Mouse (Mus musculus) liver, embryonic 14 days (tissue): Measurements from ENCODE around the gene Hist1h2bl. TPM values are rescaled to one million over a fixed set of nuclear protein-coding genes. Genes with fewer than 3 reads are reported as not detected.

ENCODE experiments used
- polyA plus RNA-seq: library from polyadenylated mRNA; depleted of rRNA; stranded (reverse); fragments of >200 nt; gene quantifications from 2 replicates; pipeline ENCODE4 v1.2.3, GENCODE M21; 2012; rRNA removed

The Hist1h2bl gene
- 14.6 and 15.9 TPM in 2 replicates for polyA plus RNA-seq

DNA sequence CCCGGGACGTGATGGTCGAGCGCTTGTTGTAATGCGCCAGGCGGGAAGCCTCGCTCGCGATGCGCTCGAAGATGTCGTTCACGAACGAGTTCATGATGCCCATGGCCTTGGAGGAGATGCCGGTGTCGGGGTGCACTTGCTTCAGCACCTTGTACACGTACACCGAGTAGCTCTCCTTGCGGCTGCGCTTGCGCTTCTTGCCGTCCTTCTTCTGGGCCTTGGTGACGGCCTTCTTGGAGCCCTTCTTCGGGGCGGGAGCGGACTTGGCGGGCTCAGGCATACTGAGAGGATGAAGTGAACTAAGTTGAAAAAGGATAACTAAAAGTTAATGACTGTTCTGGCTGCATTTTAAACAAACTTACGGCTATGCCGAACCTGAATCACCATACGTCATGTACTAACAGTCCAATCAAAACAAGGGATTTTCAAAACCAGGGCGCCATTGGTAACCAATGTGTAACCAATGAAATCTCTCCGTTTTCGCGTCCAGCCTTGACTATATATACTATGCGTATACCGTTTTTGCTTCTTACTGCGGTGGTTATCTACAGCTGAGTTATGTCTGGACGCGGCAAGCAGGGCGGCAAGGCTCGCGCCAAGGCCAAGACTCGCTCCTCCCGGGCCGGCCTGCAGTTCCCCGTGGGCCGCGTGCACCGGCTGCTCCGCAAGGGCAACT lies at the start of gene Hist1h2bl, which contains the start of gene Hist1h2ai:
Hist1h2bl (minus strand) TSS at position 280 of the 676 bp plus-strand sequence.
Hist1h2ai (plus strand) TSS at position 559 of the 676 bp plus-strand sequence.

DNA sequence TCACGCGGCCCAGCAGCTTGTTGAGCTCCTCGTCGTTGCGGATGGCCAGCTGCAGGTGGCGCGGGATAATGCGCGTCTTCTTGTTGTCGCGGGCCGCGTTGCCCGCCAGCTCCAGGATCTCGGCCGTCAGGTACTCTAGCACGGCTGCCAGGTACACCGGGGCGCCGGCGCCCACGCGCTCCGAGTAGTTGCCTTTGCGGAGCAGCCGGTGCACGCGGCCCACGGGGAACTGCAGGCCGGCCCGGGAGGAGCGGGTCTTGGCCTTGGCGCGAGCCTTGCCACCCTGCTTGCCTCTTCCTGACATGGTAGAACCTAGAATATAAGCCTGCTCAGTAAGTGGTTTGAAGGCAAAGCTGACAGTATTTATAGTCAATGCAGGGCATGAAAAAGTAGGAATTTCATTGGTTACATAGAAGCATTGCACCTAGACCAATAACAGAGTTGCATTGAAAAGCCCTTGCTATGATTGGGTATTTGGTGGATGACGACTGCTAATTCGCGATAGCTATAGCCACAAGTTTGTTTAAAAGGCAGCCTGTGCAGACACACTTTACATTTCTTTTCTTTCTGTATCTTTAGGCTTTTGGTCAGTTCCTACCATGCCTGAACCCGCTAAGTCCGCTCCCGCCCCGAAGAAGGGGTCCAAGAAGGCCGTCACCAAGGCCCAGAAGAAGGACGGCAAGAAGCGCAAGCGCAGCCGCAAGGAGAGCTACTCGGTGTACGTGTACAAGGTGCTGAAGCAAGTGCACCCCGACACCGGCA lies 37.8 kb upstream of the Hist1h2bl start, which contains the start of the genes Hist1h2ak and Hist1h2bn:
Hist1h2ak (minus strand) TSS at position 304 of the 762 bp plus-strand sequence.
Hist1h2bn (plus strand) TSS at position 600 of the 762 bp plus-strand sequence.

DNA sequence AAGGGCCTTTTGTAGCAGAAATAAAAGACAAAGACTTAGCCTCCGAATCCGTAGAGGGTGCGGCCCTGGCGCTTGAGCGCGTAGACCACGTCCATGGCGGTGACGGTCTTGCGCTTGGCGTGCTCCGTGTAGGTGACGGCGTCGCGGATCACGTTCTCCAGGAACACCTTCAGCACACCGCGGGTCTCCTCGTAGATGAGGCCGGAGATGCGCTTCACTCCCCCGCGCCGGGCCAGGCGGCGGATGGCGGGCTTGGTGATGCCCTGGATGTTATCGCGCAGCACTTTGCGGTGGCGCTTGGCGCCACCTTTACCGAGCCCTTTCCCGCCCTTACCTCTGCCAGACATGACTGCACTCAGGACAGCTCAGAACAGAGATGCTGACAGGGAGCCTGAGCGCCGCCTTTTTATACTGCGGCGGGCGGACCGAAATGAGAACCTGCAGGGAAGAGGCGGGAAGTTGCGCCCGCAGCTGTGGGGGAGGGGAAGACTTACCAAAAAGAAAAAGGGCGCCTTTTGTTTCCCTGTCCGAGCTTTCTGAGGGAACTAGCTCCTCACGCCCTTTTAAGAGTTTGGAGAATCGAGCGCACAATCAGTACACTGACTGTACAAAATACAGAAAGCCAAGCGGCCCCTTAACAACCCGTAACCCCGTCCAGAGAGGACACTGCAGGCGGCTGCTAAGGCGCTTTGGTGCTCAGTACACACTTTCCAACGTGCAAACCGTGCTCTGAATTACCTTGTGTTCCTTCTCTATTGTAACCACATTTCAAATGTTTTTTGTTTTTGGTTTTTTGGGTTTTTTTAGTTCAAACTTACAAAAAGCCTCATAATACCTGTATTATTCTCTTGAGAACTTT lies 34.4 kb upstream of the Hist1h2bl start, which contains the start of gene Hist1h4k:
Hist1h4k (minus strand) TSS at position 347 of the 859 bp plus-strand sequence.

DNA sequence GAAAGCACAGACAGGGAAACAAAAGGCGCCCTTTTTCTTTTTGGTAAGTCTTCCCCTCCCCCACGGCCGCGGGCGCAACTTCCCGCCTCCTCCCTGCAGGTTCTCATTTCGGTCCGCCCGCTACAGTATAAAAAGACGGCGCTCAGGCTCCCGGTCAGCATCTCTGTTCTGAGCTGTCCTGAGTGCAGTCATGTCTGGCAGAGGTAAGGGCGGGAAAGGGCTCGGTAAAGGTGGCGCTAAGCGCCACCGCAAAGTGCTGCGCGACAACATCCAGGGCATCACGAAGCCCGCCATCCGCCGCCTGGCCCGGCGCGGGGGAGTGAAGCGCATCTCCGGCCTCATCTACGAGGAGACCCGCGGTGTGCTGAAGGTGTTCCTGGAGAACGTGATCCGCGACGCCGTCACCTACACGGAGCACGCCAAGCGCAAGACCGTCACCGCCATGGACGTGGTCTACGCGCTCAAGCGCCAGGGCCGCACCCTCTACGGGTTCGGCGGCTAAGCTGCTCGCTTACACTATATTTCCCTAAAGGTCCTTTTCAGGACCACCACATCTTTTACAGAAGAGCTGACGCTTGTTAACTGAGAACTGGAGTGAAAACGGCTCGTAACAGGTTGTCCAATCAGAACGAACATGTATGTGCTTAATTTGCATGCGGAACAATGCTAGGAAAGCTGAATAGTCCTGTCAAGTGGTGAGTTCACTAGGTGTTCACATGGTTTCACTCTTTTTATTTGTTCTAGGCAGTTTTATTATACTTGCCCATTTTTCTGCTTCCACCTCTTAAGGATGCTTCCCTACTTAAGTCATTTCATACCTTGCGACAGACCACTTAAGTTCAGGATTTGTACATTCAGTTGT lies 19.2 kb upstream of the Hist1h2bl start, which contains the start of gene Hist1h4j:
Hist1h4j (plus strand) TSS at position 159 of the 862 bp plus-strand sequence.

DNA sequence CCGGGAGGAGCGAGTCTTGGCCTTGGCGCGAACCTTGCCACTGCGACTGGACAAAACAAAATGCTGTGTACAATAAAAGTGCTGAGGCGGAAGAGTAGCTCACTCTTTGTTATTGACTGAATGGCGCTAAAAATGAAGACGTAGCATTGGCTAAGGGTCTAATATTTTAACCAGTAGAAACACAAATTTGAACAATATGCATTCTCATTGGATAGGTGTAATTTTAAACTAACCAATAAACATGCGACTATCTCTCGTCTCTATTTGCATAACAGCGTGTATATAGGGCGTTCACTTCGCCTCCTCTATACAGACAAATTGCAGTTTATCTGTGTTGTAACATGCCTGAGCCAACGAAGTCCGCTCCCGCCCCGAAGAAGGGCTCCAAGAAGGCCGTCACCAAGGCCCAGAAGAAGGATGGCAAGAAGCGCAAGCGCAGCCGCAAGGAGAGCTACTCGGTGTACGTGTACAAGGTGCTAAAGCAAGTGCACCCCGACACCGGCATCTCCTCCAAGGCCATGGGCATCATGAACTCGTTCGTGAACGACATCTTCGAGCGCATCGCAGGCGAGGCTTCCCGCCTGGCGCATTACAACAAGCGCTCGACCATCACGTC lies 5.9 kb upstream of the Hist1h2bl start, which contains the start of gene Hist1h2bm:
Hist1h2bm (plus strand) TSS at position 288 of the 616 bp plus-strand sequence.

DNA sequence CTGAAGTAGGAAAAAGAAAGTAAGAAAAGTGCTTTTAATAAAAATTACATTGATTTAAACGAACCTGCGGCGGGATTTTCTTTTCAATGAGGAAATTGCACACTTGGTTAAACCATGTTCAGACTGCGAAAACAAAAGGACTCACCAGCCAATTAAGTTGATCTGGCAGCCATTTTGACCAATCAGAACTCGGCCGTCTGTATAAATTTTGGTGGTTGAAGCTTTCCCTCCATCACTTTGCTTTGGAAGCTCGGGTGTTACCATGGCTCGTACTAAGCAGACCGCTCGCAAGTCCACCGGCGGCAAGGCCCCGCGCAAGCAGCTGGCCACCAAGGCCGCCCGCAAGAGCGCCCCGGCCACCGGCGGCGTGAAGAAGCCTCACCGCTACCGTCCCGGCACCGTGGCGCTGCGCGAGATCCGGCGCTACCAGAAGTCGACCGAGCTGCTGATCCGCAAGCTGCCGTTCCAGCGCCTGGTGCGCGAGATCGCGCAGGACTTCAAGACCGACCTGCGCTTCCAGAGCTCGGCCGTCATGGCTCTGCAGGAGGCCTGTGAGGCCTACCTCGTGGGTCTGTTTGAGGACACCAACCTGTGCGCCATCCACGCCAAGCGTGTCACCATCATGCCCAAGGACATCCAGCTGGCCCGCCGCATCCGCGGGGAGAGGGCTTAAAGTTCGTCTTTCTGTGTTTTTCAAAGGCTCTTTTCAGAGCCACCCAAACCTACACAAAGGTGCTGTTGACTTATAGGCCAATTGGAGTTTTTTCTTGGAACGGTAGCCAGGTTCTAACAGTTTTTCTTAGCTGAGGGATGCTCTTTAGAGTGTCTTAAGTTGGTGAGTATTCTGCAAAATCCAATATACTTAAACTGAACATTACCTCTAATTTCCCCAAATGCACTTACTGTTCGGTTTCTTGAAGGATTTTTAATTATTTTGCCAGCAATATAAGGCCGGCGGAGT lies 1.7 kb upstream of the Hist1h2bl start, which contains the start of gene Hist1h3h:
Hist1h3h (plus strand) TSS at position 263 of the 961 bp plus-strand sequence.

DNA sequence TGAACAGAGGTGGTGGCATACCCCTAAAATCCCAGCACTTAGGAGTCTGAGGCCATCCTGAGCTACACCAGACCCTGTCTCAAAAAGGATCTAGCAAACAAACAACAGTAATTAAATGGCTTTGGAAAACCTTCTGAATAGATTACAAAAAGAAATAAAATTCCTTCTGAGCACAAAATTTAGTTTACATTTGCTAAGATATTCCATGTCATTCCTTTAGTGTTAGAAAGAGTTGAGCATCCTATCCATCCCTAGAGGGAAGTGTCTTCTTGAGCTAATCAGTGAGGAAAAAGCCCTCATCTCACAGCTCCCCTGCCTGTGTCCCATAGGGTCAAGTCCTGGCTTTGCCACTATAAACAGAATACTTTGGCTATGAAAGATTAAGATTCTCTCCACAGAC lies 18.1 kb downstream of the Hist1h2bl start, which contains the start of gene Olfr1359:
Olfr1359 (plus strand) TSS at position 301 of the 400 bp plus-strand sequence.

DNA sequence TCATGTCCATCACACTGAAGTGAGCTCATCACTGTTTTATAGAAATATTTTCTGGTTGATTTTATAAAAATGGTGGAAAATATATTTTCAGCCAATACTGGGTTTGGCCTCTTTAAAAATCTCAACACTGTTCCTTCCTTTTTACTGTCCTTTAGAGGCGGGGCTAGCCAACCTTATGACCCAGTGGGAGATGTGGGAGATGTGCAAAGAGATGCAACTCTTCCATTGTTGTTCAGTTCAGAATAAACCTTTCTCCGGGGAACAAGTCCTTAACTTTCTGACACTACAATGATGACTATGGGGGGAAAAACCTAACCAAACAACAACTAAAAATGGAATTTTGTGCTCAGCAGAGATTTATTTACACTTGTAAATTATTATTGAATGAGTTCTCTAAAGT lies 38.6 kb downstream of the Hist1h2bl start, which contains the start of gene Olfr1360:
Olfr1360 (minus strand) TSS at position 101 of the 400 bp plus-strand sequence.

Other genes starting within 250 kb of the Hist1h2bl start
- gene Nkapl, start 247.6 kb downstream of the Hist1h2bl start, polyA plus RNA-seq, result 0.27 and 0.31 TPM in 2 replicates
- 0.17 and 0.21 TPM in 2 replicates for gene Zkscan4, start 237.2 kb downstream of the Hist1h2bl start, polyA plus RNA-seq
- not detected in 2 replicates for gene Gm10065, start 236.7 kb downstream of the Hist1h2bl start, polyA plus RNA-seq
- gene AK157302, start 220.9 kb downstream of the Hist1h2bl start, polyA plus RNA-seq, result 0.60 and 0.98 TPM in 2 replicates
- 5.1 and 7.4 TPM in 2 replicates for gene Gm11273, start 214.7 kb downstream of the Hist1h2bl start, polyA plus RNA-seq
- gene Zkscan8, start 185.0 kb downstream of the Hist1h2bl start, polyA plus RNA-seq, result 2.0 and 2.2 TPM in 2 replicates
- gene Olfr1366, start 173.3 kb downstream of the Hist1h2bl start, polyA plus RNA-seq, result not detected in 2 replicates
- gene Olfr1535, start 156.2 kb downstream of the Hist1h2bl start, polyA plus RNA-seq, result not detected in 2 replicates
- gene Olfr1364, start 134.4 kb downstream of the Hist1h2bl start, polyA plus RNA-seq, result not detected in 2 replicates
- not detected in 2 replicates for gene Olfr1362, start 102.1 kb downstream of the Hist1h2bl start, polyA plus RNA-seq
- gene Olfr11, start 73.6 kb downstream of the Hist1h2bl start, polyA plus RNA-seq, result not detected in 2 replicates
- not detected in 2 replicates for gene Olfr1361, start 52.8 kb downstream of the Hist1h2bl start, polyA plus RNA-seq
- gene Olfr1360, start 38.7 kb downstream of the Hist1h2bl start, polyA plus RNA-seq, result not detected in 2 replicates
- gene Olfr1359, start 18.0 kb downstream of the Hist1h2bl start, polyA plus RNA-seq, result not detected in 2 replicates
- 6.1 and 8.0 TPM in 2 replicates for gene Hist1h2ai, start 279 bp upstream of the Hist1h2bl start, polyA plus RNA-seq
- gene Hist1h3h, start 1.5 kb upstream of the Hist1h2bl start, polyA plus RNA-seq, result 25.6 and 32.9 TPM in 2 replicates
- 17.9 and 18.0 TPM in 2 replicates for gene Hist1h2bm, start 5.9 kb upstream of the Hist1h2bl start, polyA plus RNA-seq
- 31.8 and 33.2 TPM in 2 replicates for gene Hist1h4j, start 18.9 kb upstream of the Hist1h2bl start, polyA plus RNA-seq
- 30.3 and 35.2 TPM in 2 replicates for gene Hist1h4k, start 34.4 kb upstream of the Hist1h2bl start, polyA plus RNA-seq
- 49.3 and 52.1 TPM in 2 replicates for gene Hist1h2ak, start 37.7 kb upstream of the Hist1h2bl start, polyA plus RNA-seq
- gene Hist1h2bn, start 38.0 kb upstream of the Hist1h2bl start, polyA plus RNA-seq, result 15.9 and 19.2 TPM in 2 replicates
- 9.7 and 11.9 TPM in 2 replicates for gene Hist1h1b, start 64.5 kb upstream of the Hist1h2bl start, polyA plus RNA-seq
- gene Hist1h3i, start 67.2 kb upstream of the Hist1h2bl start, polyA plus RNA-seq, result 30.9 and 33.6 TPM in 2 replicates
- gene Hist1h2an, start 71.1 kb upstream of the Hist1h2bl start, polyA plus RNA-seq, result 10.0 and 11.5 TPM in 2 replicates
- 2.1 and 3.0 TPM in 2 replicates for gene Hist1h2bp, start 71.3 kb upstream of the Hist1h2bl start, polyA plus RNA-seq
- gene Hist1h2bq, start 94.1 kb upstream of the Hist1h2bl start, polyA plus RNA-seq, result 10.6 and 13.5 TPM in 2 replicates
- gene Hist1h2ao, start 94.3 kb upstream of the Hist1h2bl start, polyA plus RNA-seq, result 0.12 and 0.19 TPM in 2 replicates
- gene Hist1h4m, start 95.6 kb upstream of the Hist1h2bl start, polyA plus RNA-seq, result not detected in 2 replicates
- 44.5 and 54.6 TPM in 2 replicates for gene Hist1h4n, start 116.1 kb upstream of the Hist1h2bl start, polyA plus RNA-seq
- gene Hist1h2ap, start 117.4 kb upstream of the Hist1h2bl start, polyA plus RNA-seq, result 78.6 and 88.4 TPM in 2 replicates
- gene Hist1h2br, start 117.6 kb upstream of the Hist1h2bl start, polyA plus RNA-seq, result 5.4 and 8.3 TPM in 2 replicates
- gene Zfp184, start 229.0 kb upstream of the Hist1h2bl start, polyA plus RNA-seq, result 0.38 and 0.40 TPM in 2 replicates